Mouse (Mus musculus) cerebellum, postnatal 25 days (tissue): ENCODE measurements around the gene Trim63.

Experiments used
- DNase-seq, 2 experiments: peaks; one replicate each; pipeline ENCODE4 v3.0.0; 2021; ENCODE audit warnings: mixed read lengths in 2 of 2

Gene Trim63

DNA sequence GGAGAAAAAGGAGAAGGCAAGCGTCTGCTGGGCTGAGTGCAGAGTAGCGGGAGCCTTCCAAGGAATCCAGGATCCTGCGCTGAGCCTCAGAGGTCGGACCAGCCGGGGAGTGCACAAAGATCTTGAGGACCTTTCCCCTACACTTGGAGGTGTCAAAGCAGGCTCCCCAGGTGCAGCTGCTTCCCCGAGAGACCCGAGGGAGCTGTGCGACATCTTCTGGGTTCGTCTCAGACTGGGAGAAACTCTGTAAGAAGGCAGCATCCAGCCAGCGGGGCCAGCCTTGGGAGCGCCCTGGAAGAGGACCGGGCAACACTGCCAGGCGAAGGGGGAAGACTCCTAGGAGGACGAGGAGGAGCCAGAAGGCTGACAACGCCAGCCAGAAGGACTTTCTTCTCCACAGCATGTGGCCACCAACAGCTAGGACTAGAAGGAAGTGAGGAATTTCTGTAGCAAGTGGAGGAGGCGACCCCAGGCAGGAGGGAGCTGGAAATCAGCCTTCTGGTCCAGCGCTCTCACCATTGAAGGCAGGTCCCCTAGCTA, 56.5 kb downstream of the Trim63 start:
- peak; percentile 35 to 45 for DNase-seq

GRCm38 (mm10) chr4:134372294-134372747, 57.4 kb downstream of the Trim63 start:
- peak; percentile 85 to 92 for DNase-seq

GRCm38 (mm10) chr4:134373295-134373694, 58.4 kb downstream of the Trim63 start:
- DNase-seq: no peak

DNA sequence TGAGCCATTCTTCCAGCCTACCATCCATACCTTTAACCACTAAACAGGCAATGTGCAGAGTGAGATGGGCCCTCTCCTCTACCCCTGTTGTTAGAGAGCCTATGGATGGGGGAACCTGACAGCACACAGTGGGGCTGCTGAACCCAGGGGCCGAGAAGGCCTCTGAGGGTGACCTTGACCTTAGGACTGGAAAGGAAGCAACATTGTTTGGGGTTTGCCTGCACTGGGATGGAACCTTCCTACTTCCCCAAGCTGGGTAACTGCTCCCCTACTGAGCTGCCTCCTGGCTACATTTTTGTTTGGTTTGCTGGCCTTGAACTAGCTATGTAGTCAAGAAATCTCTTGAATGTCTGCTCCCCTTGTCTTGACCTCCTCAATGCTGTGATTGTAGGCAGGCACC, 59.4 kb downstream of the Trim63 start:
- DNase-seq: no peak

- no peak for DNase-seq
These were observed 63.2 kb downstream of the Trim63 start for GRCm38 (mm10) chr4:134378089-134378615.
